Mouse (Mus musculus) neural tube, embryonic 13.5 days (tissue): ENCODE data around the gene Ccl12. TPM values are rescaled to one million over a fixed set of nuclear protein-coding genes. Genes with fewer than 3 reads are reported as not detected.

ENCODE experiments used
- ATAC-seq: fragments of 200-750 bp; cut with Nextera tagmentation; 2 replicates; pipeline ENCODE4 v1.8.0; 2017; ENCODE audit warnings: low read depth, mild to moderate bottlenecking, moderate TSS enrichment, moderate library complexity
- H3K27ac ChIP-seq: fragments of 300-500 bp; sonication (generic); replicated peaks from 2 replicates; pipeline ENCODE4 v1.5.1; 2015; ENCODE audit warnings: moderate library complexity, mild to moderate bottlenecking, inconsistent platforms
- H3K27me3 ChIP-seq: fragments of 300-500 bp; sonication (generic); 2 replicates; pipeline ENCODE4 v1.6.1; 2015; ENCODE audit warnings: mild to moderate bottlenecking, inconsistent platforms
- H3K36me3 ChIP-seq: fragments of 300-500 bp; sonication (generic); 2 replicates; pipeline ENCODE4 v1.6.1; 2015; ENCODE audit warnings: mild to moderate bottlenecking, inconsistent platforms
- H3K4me1 ChIP-seq: fragments of 300-500 bp; sonication (generic); replicated peaks from 2 replicates; pipeline ENCODE4 v1.6.1; 2015; ENCODE audit warnings: inconsistent platforms
- H3K4me2 ChIP-seq: fragments of 300-500 bp; sonication (generic); 2 replicates; pipeline ENCODE4 v1.6.1; 2015; ENCODE audit warnings: inconsistent platforms, mild to moderate bottlenecking, moderate library complexity
- H3K4me3 ChIP-seq: fragments of 300-500 bp; sonication (generic); 2 replicates; pipeline ENCODE4 v1.5.1; 2015; ENCODE audit warnings: mild to moderate bottlenecking, inconsistent platforms
- H3K9ac ChIP-seq: fragments of 300-500 bp; sonication (generic); 2 replicates; pipeline ENCODE4 v1.6.1; 2015; ENCODE audit warnings: moderate library complexity, mild to moderate bottlenecking, inconsistent platforms
- H3K9me3 ChIP-seq: fragments of 300-500 bp; sonication (generic); 2 replicates; pipeline ENCODE4 v1.6.1; 2016; ENCODE audit warnings: inconsistent platforms
- WGBS: fragments of 180-500 bp; shearing (Covaris S2); methylation state at CpG from one replicate; pipeline ENCODE4 v1.1.7; 2015; 5-methylcytosine and 5-hydroxymethylcytosine counted together
- polyA plus RNA-seq: library from polyadenylated mRNA; unstranded; fragments of >200 nt; fragmentation: Nextera tagmentation; extraction: Ambion mirVana; gene quantifications from 2 replicates; pipeline ENCODE4 v1.2.1, GENCODE M21; 2015

Gene Ccl12
- polyA plus RNA-seq = 1.3 and 3.6 TPM in 2 replicates

- no peaks in the 10 kb centered on the region for H3K9me3 ChIP-seq
- no peak within 1 kb of the TSS for H3K4me2 ChIP-seq
- no peaks in the 10 kb centered on the region for H3K27me3 ChIP-seq
- H3K4me1 ChIP-seq = no peaks in the 10 kb centered on the region
- WGBS = 71% methylated on average over 2 of the region's 2 CpGs
- no peak within 1 kb of the TSS for H3K4me3 ChIP-seq
- H3K36me3 ChIP-seq = no peaks in the 10 kb centered on the region
- no peak within 1 kb of the TSS for H3K27ac ChIP-seq
- ATAC-seq = no peak
- H3K9ac ChIP-seq = no peak within 1 kb of the TSS
These were observed at the start of gene Ccl12 for GRCm38 (mm10) chr11:82101529-82101928. TSS of gene Ccl12 (plus strand) at chr11:82101845.

- no peaks in the 10 kb centered on the region for H3K36me3 ChIP-seq
- H3K4me3 ChIP-seq = no peak overlapping the region
- H3K27ac ChIP-seq = no peak overlapping the region
- WGBS = 91% methylated on average over 7 of the region's 7 CpGs
- no peaks in the 10 kb centered on the region for H3K9me3 ChIP-seq
- H3K27me3 ChIP-seq = no peaks in the 10 kb centered on the region
- no peak overlapping the region for H3K9ac ChIP-seq
- H3K4me1 ChIP-seq = no peaks in the 10 kb centered on the region
- no peak overlapping the region for H3K4me2 ChIP-seq
- ATAC-seq = no peak
These were observed 47.8 kb upstream of the Ccl12 start for GRCm38 (mm10) chr11:82053849-82054248.

GRCm38 (mm10) chr11:82057646-82058045, 44.0 kb upstream of the Ccl12 start, which contains the start of gene Ccl11:
TSS of gene Ccl11 (plus strand) at chr11:82057823.
- Histone ChIP-seq H3K4me3 (no peak within 1 kb of the TSS), H3K36me3 (no peaks in the 10 kb centered on the region), H3K9me3 (no peaks in the 10 kb centered on the region), H3K9ac (no peak within 1 kb of the TSS), H3K4me2 (no peak within 1 kb of the TSS), H3K4me1 (no peaks in the 10 kb centered on the region), H3K27me3 (no peaks in the 10 kb centered on the region), H3K27ac (no peak within 1 kb of the TSS)
- WGBS = 83% methylated on average over 6 of the region's 6 CpGs
- no peak for ATAC-seq

- no peak for ATAC-seq
- 80% methylated on average over 3 of the region's 3 CpGs for WGBS
- H3K36me3 ChIP-seq = no peaks in the 10 kb centered on the region
These were observed 39.4 kb upstream of the Ccl12 start for GRCm38 (mm10) chr11:82062226-82062625.

GRCm38 (mm10) chr11:82063454-82063853, 38.2 kb upstream of the Ccl12 start:
- Histone ChIP-seq H3K9me3 (no peaks in the 10 kb centered on the region), H3K36me3 (no peaks in the 10 kb centered on the region), H3K27me3 (no peaks in the 10 kb centered on the region), H3K4me3 (no peak overlapping the region), H3K27ac (no peak overlapping the region), H3K4me2 (no peak overlapping the region), H3K4me1 (no peaks in the 10 kb centered on the region), H3K9ac (no peak overlapping the region)
- no peak for ATAC-seq
- 87% methylated on average over 2 of the region's 2 CpGs for WGBS

More at GRCm38 (mm10) chr11:82062226-82062625, 39.4 kb upstream of the Ccl12 start:
- no peaks in the 10 kb centered on the region for H3K4me1 ChIP-seq
- no peaks in the 10 kb centered on the region for H3K9me3 ChIP-seq
- H3K9ac ChIP-seq = no peak overlapping the region
- H3K4me3 ChIP-seq = no peak overlapping the region
- H3K4me2 ChIP-seq = no peak overlapping the region
- no peak overlapping the region for H3K27ac ChIP-seq
- no peaks in the 10 kb centered on the region for H3K27me3 ChIP-seq

- no peaks in the 10 kb centered on the region for H3K4me1 ChIP-seq
- 78% methylated on average over 7 of the region's 7 CpGs for WGBS
- no peak overlapping the region for H3K4me2 ChIP-seq
- H3K9me3 ChIP-seq = no peaks in the 10 kb centered on the region
- H3K9ac ChIP-seq = no peak overlapping the region
- no peak overlapping the region for H3K27ac ChIP-seq
- no peaks in the 10 kb centered on the region for H3K36me3 ChIP-seq
- no peak for ATAC-seq
- no peaks in the 10 kb centered on the region for H3K27me3 ChIP-seq
- H3K4me3 ChIP-seq = no peak overlapping the region
These were observed 34.6 kb upstream of the Ccl12 start for GRCm38 (mm10) chr11:82066953-82067571.

- Histone ChIP-seq H3K9ac (no peak overlapping the region), H3K9me3 (no peaks in the 10 kb centered on the region), H3K4me3 (no peak overlapping the region), H3K4me1 (no peaks in the 10 kb centered on the region), H3K36me3 (no peaks in the 10 kb centered on the region), H3K4me2 (no peak overlapping the region), H3K27me3 (no peaks in the 10 kb centered on the region), H3K27ac (no peak overlapping the region)
- ATAC-seq = no peak
- WGBS = 76% methylated on average over 3 of the region's 3 CpGs
These were observed 30.6 kb upstream of the Ccl12 start for GRCm38 (mm10) chr11:82071076-82071475.

- Histone ChIP-seq H3K27ac (no peak overlapping the region), H3K4me1 (no peaks in the 10 kb centered on the region), H3K9me3 (no peaks in the 10 kb centered on the region), H3K4me2 (no peak overlapping the region), H3K36me3 (no peaks in the 10 kb centered on the region), H3K27me3 (no peaks in the 10 kb centered on the region), H3K9ac (no peak overlapping the region), H3K4me3 (no peak overlapping the region)
- ATAC-seq = no peak
- WGBS = 81% methylated on average over 1 of the region's 1 CpGs
These were observed 29.3 kb upstream of the Ccl12 start for GRCm38 (mm10) chr11:82072374-82072773.

GRCm38 (mm10) chr11:82072984-82073383, 28.7 kb upstream of the Ccl12 start:
- Histone ChIP-seq H3K27ac (no peak overlapping the region), H3K27me3 (no peaks in the 10 kb centered on the region), H3K9ac (no peak overlapping the region), H3K4me3 (no peak overlapping the region), H3K36me3 (no peaks in the 10 kb centered on the region), H3K4me2 (no peak overlapping the region), H3K9me3 (no peaks in the 10 kb centered on the region), H3K4me1 (no peaks in the 10 kb centered on the region)
- 84% methylated on average over 3 of the region's 3 CpGs for WGBS
- ATAC-seq = no peak

GRCm38 (mm10) chr11:82073686-82074085, 28.0 kb upstream of the Ccl12 start:
- WGBS = 86% methylated on average over 3 of the region's 3 CpGs
- no peaks in the 10 kb centered on the region for H3K9me3 ChIP-seq
- no peak overlapping the region for H3K4me2 ChIP-seq

GRCm38 (mm10) chr11:82077031-82077430, 24.6 kb upstream of the Ccl12 start:
- H3K4me1 ChIP-seq = no peaks in the 10 kb centered on the region
- no peaks in the 10 kb centered on the region for H3K36me3 ChIP-seq
- H3K4me3 ChIP-seq = no peak overlapping the region
- H3K27me3 ChIP-seq = no peaks in the 10 kb centered on the region
- H3K27ac ChIP-seq = no peak overlapping the region
- no peak for ATAC-seq
- 76% methylated on average over 3 of the region's 3 CpGs for WGBS
- H3K9ac ChIP-seq = no peak overlapping the region
- H3K4me2 ChIP-seq = no peak overlapping the region
- H3K9me3 ChIP-seq = no peaks in the 10 kb centered on the region

More at GRCm38 (mm10) chr11:82073686-82074085, 28.0 kb upstream of the Ccl12 start:
- no peaks in the 10 kb centered on the region for H3K36me3 ChIP-seq
- no peak overlapping the region for H3K4me3 ChIP-seq
- H3K27ac ChIP-seq = no peak overlapping the region
- H3K9ac ChIP-seq = no peak overlapping the region
- no peaks in the 10 kb centered on the region for H3K27me3 ChIP-seq
- H3K4me1 ChIP-seq = no peaks in the 10 kb centered on the region
- no peak for ATAC-seq

GRCm38 (mm10) chr11:82078136-82078730, 23.4 kb upstream of the Ccl12 start:
- Histone ChIP-seq H3K4me3 (no peak overlapping the region), H3K9ac (no peak overlapping the region), H3K36me3 (no peaks in the 10 kb centered on the region), H3K27me3 (no peaks in the 10 kb centered on the region), H3K9me3 (no peaks in the 10 kb centered on the region), H3K4me1 (no peaks in the 10 kb centered on the region), H3K4me2 (no peak overlapping the region), H3K27ac (no peak overlapping the region)
- ATAC-seq = no peak

GRCm38 (mm10) chr11:82080865-82081264, 20.8 kb upstream of the Ccl12 start:
- Histone ChIP-seq H3K9me3 (no peaks in the 10 kb centered on the region), H3K4me1 (no peaks in the 10 kb centered on the region), H3K4me3 (no peak overlapping the region), H3K36me3 (no peaks in the 10 kb centered on the region), H3K27me3 (no peaks in the 10 kb centered on the region), H3K4me2 (no peak overlapping the region), H3K27ac (no peak overlapping the region), H3K9ac (no peak overlapping the region)
- whole genome bisulfite sequencing = 81% methylated on average over 3 of the region's 3 CpGs
- no peak for ATAC-seq
